Mouse (Mus musculus): ENCODE results near the gene Nek4.
A peak's percentile ranks its signal among the peaks of the same experiment; 100 is the strongest.

Gene Nek4

DNA sequence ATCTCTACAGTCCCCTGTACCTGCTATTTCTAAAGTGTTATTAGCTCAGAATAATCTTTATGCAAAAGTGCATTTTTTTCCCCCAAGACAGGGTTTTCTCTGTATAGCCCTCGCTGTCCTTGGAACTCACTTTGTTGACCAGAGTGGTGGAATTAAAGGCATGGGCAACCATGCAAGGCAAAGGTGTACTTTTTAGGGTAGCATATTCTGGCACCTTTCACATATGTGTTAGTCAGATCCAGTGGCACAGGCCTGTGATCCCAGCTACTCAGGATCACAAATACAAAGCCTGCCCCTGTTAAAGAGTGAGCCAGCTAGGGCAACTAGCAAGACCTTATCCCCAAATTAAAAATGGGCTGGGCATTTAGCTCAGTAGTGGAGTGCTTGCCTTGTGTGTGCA, 9.2 kb downstream of the Nek4 start:
- DNase-seq (ENCODE audit: low spot score): no peak

DNA sequence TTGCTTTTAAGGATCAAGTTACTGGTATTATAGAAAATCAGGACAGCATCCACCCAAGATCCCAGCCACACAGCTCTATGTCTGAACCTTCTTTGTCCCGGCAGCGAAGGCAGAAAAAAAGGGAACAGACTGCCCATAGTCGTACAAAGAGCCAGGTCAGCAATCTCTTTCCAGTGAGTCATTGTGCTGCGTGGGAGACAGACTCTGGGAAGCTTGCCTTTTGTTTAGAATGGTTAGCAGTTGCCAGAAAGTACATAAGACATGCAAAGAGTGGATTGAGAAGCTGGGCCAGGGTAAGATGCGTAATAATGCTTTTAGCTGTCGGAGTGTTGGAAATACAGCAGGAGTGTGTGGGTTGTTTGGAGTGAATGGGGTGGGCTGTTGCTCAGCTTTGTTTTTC, 23.0 kb downstream of the Nek4 start:
- DNase-seq (ENCODE audit: low spot score): no peak

DNA sequence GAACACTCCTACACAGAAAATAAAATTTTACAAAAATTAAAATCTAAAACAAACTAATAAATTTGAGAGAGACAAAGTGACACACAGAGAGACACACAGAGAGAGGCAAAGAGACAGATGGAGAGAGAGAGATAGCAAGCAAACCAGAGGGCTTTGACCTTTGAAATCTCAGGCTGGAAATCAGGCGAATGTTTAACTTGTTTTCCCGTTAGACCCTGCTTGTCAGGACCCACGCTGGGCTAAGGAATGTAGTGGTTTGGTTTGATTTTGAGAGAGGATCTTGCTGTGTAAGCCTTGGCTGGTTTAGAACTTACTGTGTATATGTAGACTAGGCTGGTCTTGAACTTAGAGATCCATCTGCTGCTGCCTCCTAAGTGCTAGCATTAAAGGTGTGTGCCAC, 25.0 kb downstream of the Nek4 start:
- DNase-seq (ENCODE audit: low spot score): no peak

DNA sequence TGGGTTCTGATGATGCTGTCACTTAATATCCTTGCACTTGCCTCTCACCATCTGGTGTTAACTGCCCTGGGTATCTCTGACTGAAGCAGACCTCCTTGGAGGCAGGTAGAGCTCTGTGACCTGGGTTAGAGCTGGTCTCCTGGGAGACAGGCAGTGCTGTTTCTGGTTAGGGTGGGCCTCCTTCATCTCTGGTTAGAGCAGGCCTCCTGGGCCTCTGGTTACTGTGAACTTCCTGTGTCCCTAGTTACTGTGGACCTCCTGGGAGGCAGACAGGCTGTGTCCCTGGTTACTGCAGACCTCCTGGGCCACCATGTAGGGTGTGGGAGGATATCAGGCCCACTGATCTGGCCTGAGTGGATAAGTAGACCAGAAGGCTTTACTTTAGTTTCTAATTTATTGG, 45.2 kb downstream of the Nek4 start:
- DNase-seq (ENCODE audit: low spot score): no peak

DNA sequence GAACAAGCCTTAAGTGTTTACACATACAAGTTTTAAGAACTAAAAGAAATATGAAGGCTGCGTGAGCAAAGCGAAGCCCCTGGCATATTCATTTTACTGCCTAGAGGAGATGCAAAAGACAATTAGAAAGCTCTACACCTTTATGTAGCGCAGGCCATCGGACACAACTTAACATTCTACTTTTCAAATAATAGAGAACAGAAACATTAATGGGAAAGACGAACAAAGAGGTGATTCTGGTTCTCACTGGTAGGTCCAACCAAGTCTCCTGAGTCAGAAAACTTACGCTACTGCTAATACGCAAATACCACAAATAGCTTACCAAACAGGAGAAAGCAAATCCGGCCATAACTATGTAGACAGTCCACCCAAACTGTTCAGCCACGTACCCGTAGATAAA, 49.2 kb downstream of the Nek4 start:
- no peak for DNase-seq (ENCODE audit: low spot score)

DNA sequence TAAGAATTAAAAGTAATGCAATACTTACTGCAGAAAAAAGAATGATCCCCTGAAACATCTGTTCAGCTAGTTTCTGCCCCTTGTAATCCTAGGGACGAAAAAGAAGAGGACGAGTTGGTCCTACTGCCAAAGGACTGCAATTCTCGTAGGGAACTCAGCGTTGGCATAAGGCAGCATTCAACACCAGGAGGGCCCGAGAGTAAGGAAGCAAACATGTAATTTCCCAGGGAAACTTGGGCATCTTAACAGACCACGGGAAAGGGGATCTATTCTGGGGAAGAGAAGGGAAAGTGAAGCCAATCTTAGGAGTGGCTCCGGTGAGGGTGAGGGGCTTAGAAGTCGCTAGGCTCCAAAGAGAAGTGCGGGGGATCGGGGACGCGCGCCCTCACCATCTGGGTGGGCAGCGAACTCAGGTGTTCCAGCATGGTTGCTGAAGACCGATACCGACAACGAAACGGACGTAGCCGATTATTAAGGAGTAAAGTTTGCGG, 49.7 kb downstream of the Nek4 start:
- DNase-seq (ENCODE audit: low spot score): no peak

DNA sequence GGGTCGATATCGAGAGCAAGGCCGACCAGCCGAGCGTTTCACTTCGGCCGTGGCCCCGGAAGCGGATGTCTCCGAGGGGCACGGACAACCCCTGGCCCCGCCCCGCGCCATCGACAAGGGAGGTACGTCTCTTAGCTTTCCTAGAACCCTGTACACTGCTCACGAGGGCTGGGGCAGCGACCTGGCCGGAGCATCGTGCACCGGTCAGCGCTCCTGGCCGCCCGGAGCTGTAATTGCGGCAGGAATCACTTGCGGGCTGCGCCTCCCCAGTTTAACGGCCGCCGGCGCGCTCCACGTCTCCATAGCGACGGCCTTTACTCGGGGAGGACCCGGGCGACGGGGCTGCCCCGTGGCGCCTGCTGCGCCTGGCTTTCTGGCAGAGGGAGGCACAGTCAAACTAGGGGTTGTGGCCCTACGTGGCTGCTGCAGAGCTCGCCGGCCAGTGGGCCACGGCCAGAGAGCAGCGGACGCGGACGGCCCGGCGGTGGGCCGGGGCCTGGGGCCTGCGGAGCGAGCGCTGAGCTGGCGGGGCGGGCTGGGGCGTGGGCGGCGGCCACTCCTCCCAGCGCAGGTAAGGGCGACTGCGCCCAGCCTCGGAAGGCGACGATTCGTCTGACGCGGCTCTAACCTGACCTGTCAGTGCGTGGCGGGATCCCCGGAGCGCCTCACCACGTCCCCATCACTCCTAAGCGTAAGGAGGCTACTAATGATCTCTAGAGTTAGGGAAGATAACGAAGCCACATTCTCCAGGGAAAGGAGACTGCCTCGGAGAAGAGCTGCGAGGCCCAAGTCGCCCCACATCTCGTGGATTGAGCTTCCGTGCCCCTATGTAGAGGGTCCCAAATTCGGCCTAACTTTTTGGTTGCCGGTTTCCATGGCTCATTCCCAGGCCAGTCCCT, 50.4 kb downstream of the Nek4 start, which contains the start of the genes Glt8d1 and Spcs1:
TSS of gene Glt8d1 (plus strand) at position 94 of the 899 bp plus-strand sequence.
TSS of gene Spcs1 (minus strand) at position 366 of the 899 bp plus-strand sequence.
- DNase-seq (ENCODE audit: low spot score): peak; percentile 94

DNA sequence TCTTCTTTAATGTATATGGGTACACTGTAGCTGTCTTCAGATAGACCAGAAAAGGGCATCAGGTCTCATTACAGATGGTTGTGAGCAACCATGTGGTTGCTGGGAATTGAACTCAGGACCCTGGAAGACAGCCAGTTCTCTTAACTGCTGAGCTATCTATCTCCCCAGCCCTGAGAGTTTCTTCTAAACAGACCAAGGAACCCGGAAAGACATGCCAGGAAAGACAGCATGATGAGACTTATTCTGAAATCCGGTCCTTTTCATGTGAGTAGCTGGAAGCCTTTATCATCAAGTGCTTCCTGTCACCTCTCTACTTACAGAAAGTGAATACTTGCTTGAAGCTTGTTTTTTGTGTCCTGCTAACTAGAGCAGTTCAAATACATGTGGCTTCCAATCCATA, 53.4 kb downstream of the Nek4 start:
- DNase-seq (ENCODE audit: low spot score): no peak

DNA sequence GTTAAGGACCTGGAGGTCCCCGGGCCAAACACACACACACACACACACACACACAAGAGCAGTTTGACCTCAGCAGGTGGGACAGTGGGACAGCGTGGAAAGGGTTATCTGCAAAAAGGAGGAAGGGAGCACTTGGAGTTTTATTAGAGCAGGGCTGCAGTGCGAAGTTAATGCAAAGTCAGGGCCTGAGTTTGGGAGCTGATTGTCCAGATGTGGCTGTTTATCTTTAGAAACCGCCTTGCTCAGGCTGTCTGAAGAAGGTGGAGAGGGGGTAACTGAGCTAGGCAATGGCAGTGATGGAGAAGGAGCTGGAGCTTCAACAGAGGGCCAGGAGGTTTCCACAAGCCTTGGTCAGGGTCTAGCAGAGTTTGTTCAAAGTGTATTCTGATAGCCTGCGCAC, 55.6 kb downstream of the Nek4 start:
- no peak for DNase-seq (ENCODE audit: low spot score)

DNA sequence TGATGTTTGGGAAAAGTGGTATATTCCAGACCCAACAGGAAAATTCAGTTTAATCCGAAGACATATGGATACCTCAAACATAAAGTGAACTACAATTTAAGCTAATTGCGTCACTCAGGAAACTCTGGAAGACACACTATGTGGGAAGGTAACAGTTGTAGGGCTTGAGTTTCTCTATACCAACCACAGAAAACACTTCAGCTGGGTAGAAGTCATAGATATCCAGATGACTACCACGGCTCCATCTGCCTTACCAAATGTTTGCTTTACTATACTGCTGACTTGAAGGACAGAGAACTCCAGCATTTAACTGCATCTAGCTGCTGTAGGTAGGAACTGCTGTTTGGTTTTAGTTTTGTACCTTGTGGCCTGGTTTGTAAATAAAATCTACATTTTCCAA, 60.4 kb downstream of the Nek4 start:
- DNase-seq (ENCODE audit: low spot score): no peak

DNA sequence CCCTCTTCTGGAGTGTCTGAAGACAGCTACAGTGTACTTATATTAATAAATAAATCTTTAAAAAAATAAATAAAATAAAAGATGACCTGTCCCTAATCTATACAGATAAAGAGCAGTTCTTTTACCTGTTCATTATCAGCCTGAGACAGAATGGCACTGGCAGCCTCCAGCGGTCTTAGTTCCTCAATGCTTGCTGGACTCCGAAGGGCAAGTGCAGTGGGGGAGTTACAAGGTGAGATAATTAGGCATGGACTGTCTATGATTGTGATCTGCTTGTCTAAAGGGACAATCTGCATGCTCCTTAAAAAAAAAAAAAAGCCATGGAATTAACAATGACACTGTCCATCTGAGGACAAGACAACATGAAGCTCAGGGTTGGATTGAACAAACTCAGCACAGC, 62.8 kb downstream of the Nek4 start:
- DNase-seq (ENCODE audit: low spot score): no peak

DNA sequence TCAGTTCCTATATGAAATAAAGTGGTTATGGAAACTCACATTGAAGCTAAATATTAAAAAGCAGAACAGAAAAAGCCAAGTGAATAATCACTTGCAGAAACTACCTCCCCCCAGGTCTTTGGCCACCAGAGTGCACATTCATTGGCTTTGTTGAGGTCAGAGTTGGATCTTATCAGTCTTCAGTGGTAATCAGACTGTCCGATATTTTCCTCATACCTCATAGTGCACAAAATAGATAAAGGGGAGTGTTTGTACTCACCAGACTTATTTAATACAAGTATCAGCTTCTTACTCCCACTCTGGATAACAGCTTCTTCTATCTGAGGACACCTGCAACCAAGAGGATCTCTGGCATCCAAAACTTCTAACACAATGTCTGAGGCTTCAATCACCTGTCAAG, 64.9 kb downstream of the Nek4 start:
- DNase-seq (ENCODE audit: low spot score): no peak

DNA sequence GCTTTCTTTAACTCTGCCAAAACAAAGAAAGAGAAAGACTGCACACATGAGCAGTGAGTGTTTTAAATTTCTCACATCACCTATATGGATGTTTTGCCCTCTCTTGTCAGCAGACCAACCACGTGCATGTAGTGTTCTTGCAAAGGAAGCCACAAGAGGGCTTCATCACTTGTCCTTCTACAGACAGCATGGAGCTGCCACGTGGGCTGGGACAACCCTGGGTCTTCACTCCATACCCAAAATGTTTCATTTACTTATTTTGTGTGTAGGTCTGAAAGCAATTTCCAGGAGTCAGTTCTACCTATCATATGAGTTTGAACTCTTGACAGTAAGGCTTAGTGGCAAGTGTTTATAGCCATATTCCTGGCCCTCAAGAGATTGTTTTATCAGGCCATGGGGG, 66.7 kb downstream of the Nek4 start:
- no peak for DNase-seq (ENCODE audit: low spot score)

DNA sequence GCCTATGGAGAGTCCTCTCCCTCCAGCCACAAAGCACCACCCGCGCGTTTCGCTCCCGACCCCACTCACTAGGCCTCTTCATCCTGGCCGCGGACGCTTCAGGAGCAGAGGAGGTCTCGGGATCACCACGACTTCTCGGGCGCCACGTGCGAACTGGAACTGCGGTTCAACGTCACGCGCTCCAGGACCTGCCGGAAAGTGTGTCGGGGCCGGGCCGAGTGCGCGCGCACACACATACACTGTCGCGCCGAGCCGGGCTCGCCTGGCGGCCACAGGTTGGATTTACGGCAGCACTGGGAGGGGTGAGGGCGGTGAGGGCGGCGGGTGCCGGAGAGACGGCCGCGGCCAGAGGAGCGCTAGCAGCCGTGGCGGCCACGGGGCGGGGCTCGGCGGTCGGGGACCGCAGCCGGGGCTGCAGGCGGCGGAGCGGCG, 67.7 kb downstream of the Nek4 start, which contains the start of the genes Pbrm1 and Gnl3:
TSS of gene Pbrm1 (plus strand) at position 279 of the 432 bp plus-strand sequence.
TSS of gene Gnl3 (minus strand) at position 293 of the 432 bp plus-strand sequence.
- DNase-seq (ENCODE audit: low spot score): peak; percentile 91

DNA sequence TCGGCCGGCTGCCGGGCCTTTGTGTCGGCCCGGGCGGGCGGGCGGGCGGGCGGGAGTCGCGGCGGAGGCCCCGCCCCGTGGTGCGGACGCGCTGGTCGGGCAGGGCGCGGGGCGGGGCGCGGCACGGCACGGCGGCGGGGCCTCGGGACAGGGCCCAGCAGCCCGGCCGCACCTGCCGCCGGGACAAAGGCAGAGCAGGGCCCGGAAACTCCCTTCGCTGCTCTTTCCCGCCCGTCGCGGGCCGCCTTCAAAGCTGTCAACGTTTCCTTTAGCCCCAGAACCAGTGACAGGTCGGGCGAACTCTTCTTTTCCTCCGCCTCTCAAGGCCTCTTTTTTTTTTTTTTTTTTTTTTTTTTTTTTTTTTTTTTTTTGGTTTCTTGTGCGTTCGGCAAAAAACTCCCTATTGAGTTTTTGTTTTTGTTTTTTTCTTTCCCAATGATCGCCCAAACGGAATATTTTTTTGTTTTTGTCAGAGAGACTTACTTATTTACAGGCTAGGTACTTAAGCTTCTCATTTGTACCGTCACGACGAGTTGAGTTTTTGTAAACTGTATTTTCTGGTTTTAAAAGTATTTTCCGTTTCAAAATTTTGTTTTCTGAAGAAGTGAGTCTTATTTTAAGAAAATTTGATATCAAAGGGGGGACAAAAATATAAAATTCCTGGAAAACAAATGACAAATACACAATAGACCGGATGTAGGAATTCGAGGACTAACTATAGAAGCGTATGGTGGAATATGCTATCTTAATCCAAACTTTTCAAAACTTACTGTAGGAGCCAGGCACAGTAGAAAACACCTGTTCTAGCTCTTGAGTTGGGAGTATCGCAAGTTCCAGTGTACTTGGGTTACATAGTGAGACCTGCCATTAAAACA, 68.4 kb downstream of the Nek4 start:
- no peak for DNase-seq (ENCODE audit: low spot score)

DNA sequence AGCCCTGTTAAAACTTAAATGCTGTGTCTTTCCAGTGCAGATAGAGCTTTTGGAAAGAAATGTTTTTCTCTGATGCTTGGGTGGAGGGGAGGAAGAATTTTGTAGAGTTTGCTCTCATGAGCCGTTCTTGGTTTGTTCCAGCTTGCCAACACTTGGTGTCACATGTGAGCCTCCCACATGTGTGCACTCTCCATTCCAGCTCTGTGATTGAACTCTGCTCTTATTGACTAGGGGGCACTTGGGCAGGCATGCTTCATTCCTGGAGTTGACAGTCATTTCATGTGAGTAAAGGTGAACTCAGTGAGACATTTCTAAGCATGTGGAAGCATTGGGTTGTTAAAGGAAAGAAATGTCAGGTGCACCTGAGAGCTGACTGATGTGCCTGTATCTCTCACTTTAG, 71.4 kb downstream of the Nek4 start:
- DNase-seq (ENCODE audit: low spot score): no peak

DNA sequence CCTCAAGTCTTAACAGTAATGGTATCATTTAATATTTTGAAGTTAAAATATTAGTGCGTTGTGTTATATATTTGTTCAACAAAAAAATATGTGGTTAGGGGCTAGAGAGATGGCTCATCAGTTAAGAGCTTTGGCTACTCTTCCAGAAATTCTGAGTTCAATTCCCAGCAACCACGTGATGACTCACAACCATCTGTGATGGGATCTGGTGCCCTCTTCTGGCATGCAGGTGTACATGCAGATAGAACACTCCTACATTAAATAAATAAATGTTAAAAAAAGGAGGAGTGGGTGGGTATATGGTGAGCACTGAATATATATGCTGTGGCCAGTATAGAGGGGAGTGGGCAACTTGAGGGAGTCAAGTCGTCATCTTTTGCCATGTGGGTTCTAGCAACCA, 74.6 kb downstream of the Nek4 start:
- DNase-seq (ENCODE audit: low spot score): no peak
